Mouse (Mus musculus) gastrocnemius, adult 8-10 months (tissue): ENCODE results near the gene Dexi. TPM values are rescaled to one million over a fixed set of nuclear protein-coding genes. Genes with fewer than 3 reads are reported as not detected.
A peak's percentile ranks its signal among the peaks of the same experiment; 100 is the strongest.

Experiments
- DNase-seq, 2 experiments: peaks; one replicate each; pipeline ENCODE4 v3.0.0; 2022; ENCODE audit warnings: low spot score in 2 of 2
- total RNA-seq, 4 experiments: library from RNA; stranded (reverse); gene quantifications; 2 replicates each; pipeline ENCODE4 v1.2.4; 2022

The Dexi gene
- total RNA-seq, 4 experiments from 2014 or later: 40.4 to 70.4 (median 53.3) TPM

- DNase-seq: no peak
Observed at GRCm38 (mm10) chr16:10540763-10541597, 1.9 kb downstream of the Dexi start.

GRCm38 (mm10) chr16:10536961-10537360, 5.9 kb downstream of the Dexi start:
- no peak for DNase-seq

GRCm38 (mm10) chr16:10536323-10536722, 6.5 kb downstream of the Dexi start:
- no peak for DNase-seq

GRCm38 (mm10) chr16:10534567-10534966, 8.3 kb downstream of the Dexi start:
- peak; percentile 63 to 81 for DNase-seq

- no peak for DNase-seq
Observed at GRCm38 (mm10) chr16:10533781-10534180, 9.1 kb downstream of the Dexi start.

- DNase-seq: no peak
Observed at GRCm38 (mm10) chr16:10530179-10530578, 12.7 kb downstream of the Dexi start.

- no peak for DNase-seq
Observed at GRCm38 (mm10) chr16:10528382-10528781, 14.5 kb downstream of the Dexi start.

GRCm38 (mm10) chr16:10527046-10527644, 15.7 kb downstream of the Dexi start:
- no peak for DNase-seq

GRCm38 (mm10) chr16:10525610-10525980, 17.3 kb downstream of the Dexi start:
- no peak for DNase-seq

- DNase-seq: no peak
Observed at GRCm38 (mm10) chr16:10524866-10525609, 17.8 kb downstream of the Dexi start.

GRCm38 (mm10) chr16:10523650-10524049, 19.2 kb downstream of the Dexi start:
- DNase-seq: no peak

GRCm38 (mm10) chr16:10522811-10523210, 20.0 kb downstream of the Dexi start:
- DNase-seq: peak in 1 of 2 experiments; percentile 36

- peak; percentile 42 to 50 for DNase-seq
Observed at GRCm38 (mm10) chr16:10520908-10521614, 21.8 kb downstream of the Dexi start.

GRCm38 (mm10) chr16:10518030-10518429, 24.8 kb downstream of the Dexi start:
- DNase-seq: no peak

- DNase-seq: no peak
Observed at GRCm38 (mm10) chr16:10515953-10516572, 26.8 kb downstream of the Dexi start.

GRCm38 (mm10) chr16:10511134-10511520, 31.7 kb downstream of the Dexi start:
- no peak for DNase-seq

GRCm38 (mm10) chr16:10510477-10511133, 32.2 kb downstream of the Dexi start:
- no peak for DNase-seq

- DNase-seq: no peak
Observed at GRCm38 (mm10) chr16:10508691-10509090, 34.2 kb downstream of the Dexi start.

- DNase-seq: no peak
Observed at GRCm38 (mm10) chr16:10507445-10507844, 35.4 kb downstream of the Dexi start.

GRCm38 (mm10) chr16:10503058-10503457, 39.8 kb downstream of the Dexi start:
- no peak for DNase-seq

- no peak for DNase-seq
Observed at GRCm38 (mm10) chr16:10501865-10502264, 41.0 kb downstream of the Dexi start.
